ENCODE assay signal across 19 mouse cellular contexts in genomic region chrX:36748573-36748972, GRCm38 (mm10). TPM values are rescaled to one million over a fixed set of nuclear protein-coding genes. Genes with fewer than 3 reads are reported as not detected.
DNase-seq lines count a peak whose midpoint lies in the region; ATAC-seq and TF ChIP-seq lines count a peak whose summit lies in the region.
"Had no signal": no experiment of that assay in that cellular context is flagged by ENCODE, and none has a peak within 500 bp of the region (broad histone marks: within the 10 kb centered on the region; RNA-seq: fewer than 3 reads in every experiment).

No protein-coding gene starts in this region.

- H3K27ac ChIP-seq in midbrain, postnatal 0 days (ENCODE audit: low read depth, low read length) = no peak overlapping the region
- no peak overlapping the region for H3K27ac ChIP-seq in midbrain, embryonic 16.5 days (ENCODE audit: low read length)
- no peak overlapping the region for H3K27ac ChIP-seq in kidney, postnatal 0 days
- H3K27ac ChIP-seq: embryonic facial prominence, embryonic 12.5 days; hindbrain, embryonic 13.5 days; midbrain, embryonic 13.5 days had no signal

- no peak for ATAC-seq in midbrain, postnatal 0 days (ENCODE audit: low FRiP score)
- ATAC-seq in midbrain, embryonic 16.5 days = no peak
- ATAC-seq in kidney, postnatal 0 days (replicated peaks; ENCODE audit: low FRiP score, low read depth) = 0 out of 2 replicates have a peak, but pooled peaks have one; percentile 46
- no peak for ATAC-seq in megakaryocyte-erythroid progenitor cell, adult 5-6 weeks (replicated peaks; ENCODE audit: low FRiP score, low TSS enrichment, poor library complexity, severe bottlenecking)
- ATAC-seq: CD4-positive, CD25-positive, alpha-beta regulatory T cell, adult 4 months; forebrain, embryonic 14.5 days; intestine, postnatal 0 days; midbrain, embryonic 13.5 days had no signal

- WGBS in midbrain, postnatal 0 days = 43% methylated on average over 3 of the region's 3 CpGs
- WGBS in midbrain, embryonic 16.5 days = 34% methylated on average over 3 of the region's 3 CpGs
- 43% methylated on average over 3 of the region's 3 CpGs for WGBS in kidney, postnatal 0 days

- no peak overlapping the region for H3K4me2 ChIP-seq in midbrain, postnatal 0 days (ENCODE audit: low read depth, low read length, poor library complexity, severe bottlenecking)
- no peak overlapping the region for H3K4me2 ChIP-seq in midbrain, embryonic 16.5 days (ENCODE audit: low read length)
- H3K4me2 ChIP-seq in kidney, postnatal 0 days (ENCODE audit: low read length) = no peak overlapping the region
- H3K4me2 ChIP-seq: embryonic facial prominence, embryonic 12.5 days; heart, embryonic 11.5 days; hindbrain, embryonic 13.5 days; midbrain, embryonic 13.5 days had no signal

- peak; percentile 32 for DNase-seq in midbrain, postnatal 0 days (ENCODE audit: low spot score)
- DNase-seq in adipocyte (ENCODE audit: low spot score) = peak; percentile 6
- peak; percentile 61 for DNase-seq in kidney, postnatal 0 days (ENCODE audit: low spot score)
- DNase-seq in testis, postnatal 14 days (ENCODE audit: low spot score) = no peak
- DNase-seq in ovary, postnatal 14 days (ENCODE audit: low spot score) = no peak
- DNase-seq: cerebellum, adult 9-10 months; heart, postnatal 10 days; liver; lung, postnatal 10 days; thymus, postnatal 36 days had no signal

- H3K9me3 ChIP-seq in midbrain, postnatal 0 days (ENCODE audit: low read length) = no peaks in the 10 kb centered on the region
- no peaks in the 10 kb centered on the region for H3K9me3 ChIP-seq in midbrain, embryonic 16.5 days (replicated peaks; ENCODE audit: control insufficient read depth, low read length, poor library complexity, severe bottlenecking)
- no peaks in the 10 kb centered on the region for H3K9me3 ChIP-seq in kidney, postnatal 0 days (replicated peaks; ENCODE audit: low read length)
- H3K9me3 ChIP-seq: embryonic facial prominence, embryonic 12.5 days; hindbrain, embryonic 13.5 days; midbrain, embryonic 13.5 days had no signal

- H3K36me3 ChIP-seq in midbrain, postnatal 0 days (ENCODE audit: insufficient read depth, low read length) = no peaks in the 10 kb centered on the region
- H3K36me3 ChIP-seq in midbrain, embryonic 16.5 days (ENCODE audit: control insufficient read depth, insufficient read depth, low read length) = no peaks in the 10 kb centered on the region
- H3K36me3 ChIP-seq in kidney, postnatal 0 days (ENCODE audit: insufficient read depth, low read length) = no peaks in the 10 kb centered on the region
- H3K36me3 ChIP-seq: embryonic facial prominence, embryonic 12.5 days; hindbrain, embryonic 13.5 days; midbrain, embryonic 13.5 days had no signal

- H3K4me3 ChIP-seq in midbrain, postnatal 0 days (ENCODE audit: low read depth, low read length) = no peak overlapping the region
- H3K4me3 ChIP-seq in midbrain, embryonic 16.5 days (ENCODE audit: low read depth, low read length) = no peak overlapping the region
- no peak overlapping the region for H3K4me3 ChIP-seq in kidney, postnatal 0 days (replicated peaks; ENCODE audit: low read depth, low read length)
- H3K4me3 ChIP-seq: embryonic facial prominence, embryonic 12.5 days; hindbrain, embryonic 13.5 days; midbrain, embryonic 13.5 days had no signal

- no peaks in the 10 kb centered on the region for H3K4me1 ChIP-seq in midbrain, postnatal 0 days (ENCODE audit: insufficient read depth, low read length)
- H3K4me1 ChIP-seq in midbrain, embryonic 16.5 days (ENCODE audit: control insufficient read depth, insufficient read depth, low read length) = no peaks in the 10 kb centered on the region
- no peaks in the 10 kb centered on the region for H3K4me1 ChIP-seq in kidney, postnatal 0 days (replicated peaks; ENCODE audit: insufficient read depth, low read length)
- H3K4me1 ChIP-seq: embryonic facial prominence, embryonic 12.5 days had no signal

- no peaks in the 10 kb centered on the region for H3K27me3 ChIP-seq in midbrain, postnatal 0 days (ENCODE audit: insufficient read depth, low read length)
- no peaks in the 10 kb centered on the region for H3K27me3 ChIP-seq in midbrain, embryonic 16.5 days (ENCODE audit: control insufficient read depth, insufficient read depth, low read depth, low read length)
- no peaks in the 10 kb centered on the region for H3K27me3 ChIP-seq in kidney, postnatal 0 days (ENCODE audit: insufficient read depth, low read length)
- H3K27me3 ChIP-seq: embryonic facial prominence, embryonic 12.5 days; hindbrain, embryonic 13.5 days; midbrain, embryonic 13.5 days had no signal

- no peak overlapping the region for H3K9ac ChIP-seq in midbrain, postnatal 0 days (replicated peaks; ENCODE audit: low read length, poor library complexity, severe bottlenecking)
- H3K9ac ChIP-seq in midbrain, embryonic 16.5 days (ENCODE audit: low read depth, low read length) = no peak overlapping the region
- H3K9ac ChIP-seq in kidney, postnatal 0 days (ENCODE audit: low read depth, low read length) = no peak overlapping the region
- H3K9ac ChIP-seq: embryonic facial prominence, embryonic 12.5 days; hindbrain, embryonic 13.5 days; midbrain, embryonic 13.5 days had no signal

- no peak for TF ChIP-seq CTCF in midbrain, postnatal 0 days (IDR thresholded peaks at IDR 0.05)
- no peak for TF ChIP-seq CTCF in kidney, postnatal 0 days (IDR thresholded peaks at IDR 0.05; ENCODE audit: low read depth)

RNA-seq across cellular contexts. Expression of gene Slc25a43, which starts 5.1 kb away (rescaled TPM):
- total RNA-seq in midbrain, postnatal 0 days (2014; rRNA removed) = 0.42 and 0.44 TPM in 2 replicates
- polyA plus RNA-seq in midbrain, postnatal 0 days (2015; fragmentation: Nextera tagmentation; extraction: Ambion mirVana) = 0.25 and 0.73 TPM in 2 replicates
- polyA plus RNA-seq in midbrain, embryonic 16.5 days (2015; fragmentation: Nextera tagmentation; extraction: Ambion mirVana) = 0.93 and 0.94 TPM in 2 replicates
- 2.9 and 3.9 TPM in 2 replicates for polyA plus RNA-seq in kidney, postnatal 0 days (2015; fragmentation: Nextera tagmentation; extraction: Ambion mirVana)
- total RNA-seq in megakaryocyte-erythroid progenitor cell, adult 5-6 weeks (2014; fragmentation: Nextera tagmentation) = not detected in 2 replicates
- not detected in 2 replicates for total RNA-seq in megakaryocyte-erythroid progenitor cell, adult 5-6 weeks (2017)

RNA-seq across cellular contexts. Expression of gene Slc25a5, which starts 46.9 kb away (rescaled TPM):
- 346 and 392 TPM in 2 replicates for total RNA-seq in midbrain, postnatal 0 days (2014; rRNA removed)
- polyA plus RNA-seq in midbrain, postnatal 0 days (2015; fragmentation: Nextera tagmentation; extraction: Ambion mirVana) = 483 and 520 TPM in 2 replicates
- polyA plus RNA-seq in midbrain, embryonic 16.5 days (2015; fragmentation: Nextera tagmentation; extraction: Ambion mirVana) = 408 and 436 TPM in 2 replicates
- 1,543 and 1,561 TPM in 2 replicates for polyA plus RNA-seq in kidney, postnatal 0 days (2015; fragmentation: Nextera tagmentation; extraction: Ambion mirVana)
- total RNA-seq in megakaryocyte-erythroid progenitor cell, adult 5-6 weeks (2014; fragmentation: Nextera tagmentation) = 645 and 809 TPM in 2 replicates
- 912 and 1,001 TPM in 2 replicates for total RNA-seq in megakaryocyte-erythroid progenitor cell, adult 5-6 weeks (2017)

Comparison
In these comparisons a context has a peak if more than half of its experiments do, and no peak if none do; other contexts are left out.
1. DNase-seq: peak in midbrain, postnatal 0 days (single experiment), adipocyte (single experiment) and kidney, postnatal 0 days (single experiment); none in testis, postnatal 14 days (single experiment) and ovary, postnatal 14 days (single experiment).